Mouse (Mus musculus) ES-Bruce4 (cell line): ENCODE results near the gene Gdap1l1.

Source experiments
- CTCF ChIP-seq: IDR thresholded peaks from one replicate; pipeline ENCODE4 v1.8.1; 2011; ENCODE audit warnings: low read depth, low read length
- POLR2A ChIP-seq: IDR thresholded peaks from one replicate; pipeline ENCODE4 v1.8.1; 2011; ENCODE audit warnings: low read length; ENCODE audit not compliant: insufficient read depth

GRCm38 (mm10) chr2:163422895-163423660 lies 15.2 kb upstream of the Gdap1l1 start:
- TF ChIP-seq CTCF (no peak), POLR2A (no peak)
